Mouse (Mus musculus) T-helper 2 cell (primary cell): ENCODE data around the gene Dtnb.
"Not testable (repeated sequence)": the region's sequence is repeated elsewhere in the genome, so short reads cannot be mapped to it uniquely, and the experiment has no call there.

ENCODE experiments used
- in situ Hi-C: fragments of 300-600 bp; cut with MboI, MseI; formaldehyde crosslinking; loops from one replicate; pipeline ENCODE4 v1.15.1; 2025; ENCODE audit warnings: high pct_unique_total_duplicates

The Dtnb gene

GRCm38 (mm10) chr12:3660985-3661635, 88.9 kb downstream of the Dtnb start:
- in situ Hi-C loops = no loop called here

DNA sequence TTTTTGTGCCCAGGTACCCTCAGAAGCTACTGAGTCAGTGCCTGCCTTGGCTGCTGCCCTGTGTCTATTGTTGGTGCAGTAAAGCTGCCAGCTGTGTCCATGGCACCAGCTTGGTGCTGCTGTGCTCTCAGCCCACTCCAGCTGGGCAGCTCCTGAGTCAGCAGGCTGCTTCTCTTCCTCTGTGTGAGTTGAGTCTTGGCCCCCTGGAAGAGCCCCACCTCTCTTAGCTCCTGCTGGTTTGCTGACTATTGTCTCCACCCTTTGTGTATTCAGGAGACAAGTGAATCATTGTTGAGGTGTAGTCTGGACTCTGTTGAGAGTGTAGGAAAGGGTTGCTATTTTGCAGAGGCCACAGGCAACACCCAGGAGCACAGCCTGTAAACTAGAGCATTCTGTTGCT, 90.5 kb downstream of the Dtnb start:
- in situ Hi-C loops = no loop called here

DNA sequence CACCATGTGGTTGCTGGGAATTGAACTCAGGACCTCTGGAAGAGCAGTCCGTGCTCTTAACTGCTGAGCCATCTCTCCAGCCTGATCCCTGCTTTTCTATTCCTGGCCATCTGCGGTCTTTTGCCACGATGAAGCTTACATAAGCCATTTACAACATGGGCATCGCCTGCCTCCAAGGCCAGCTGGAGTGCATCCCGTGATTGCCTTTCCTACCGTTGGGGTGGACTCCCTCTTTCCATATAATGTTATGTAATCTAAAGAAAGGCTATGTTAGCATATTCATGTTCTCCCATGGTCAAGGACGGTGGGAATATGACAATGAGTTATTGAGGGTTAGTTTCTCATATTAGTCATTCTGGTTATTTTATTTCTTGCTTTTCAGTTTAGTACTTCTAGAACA, 91.2 kb downstream of the Dtnb start:
- in situ Hi-C loops = no loop called here

- in situ Hi-C loops = no loop called here
Observed at GRCm38 (mm10) chr12:3669971-3670381, 97.8 kb downstream of the Dtnb start.

DNA sequence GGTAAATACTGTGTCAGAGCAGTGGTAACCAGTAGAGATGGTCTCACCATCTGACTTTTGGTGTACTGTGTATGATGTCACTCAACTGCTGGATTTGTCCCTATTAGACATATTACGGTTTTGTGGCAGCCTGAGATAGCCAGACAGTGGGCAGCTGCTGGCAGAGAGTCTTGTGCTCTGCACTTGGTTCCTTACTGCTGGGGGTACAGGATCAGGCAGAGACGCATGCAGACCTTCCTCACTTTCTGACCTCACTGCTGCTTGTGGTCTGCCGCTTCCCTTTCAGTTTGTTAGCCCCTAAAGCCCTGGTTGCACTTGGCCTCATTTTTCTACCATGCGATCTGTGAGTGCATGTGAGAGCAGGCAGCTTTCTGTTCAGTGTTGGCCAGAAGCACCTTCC, 98.9 kb downstream of the Dtnb start:
- in situ Hi-C loops = no loop called here

DNA sequence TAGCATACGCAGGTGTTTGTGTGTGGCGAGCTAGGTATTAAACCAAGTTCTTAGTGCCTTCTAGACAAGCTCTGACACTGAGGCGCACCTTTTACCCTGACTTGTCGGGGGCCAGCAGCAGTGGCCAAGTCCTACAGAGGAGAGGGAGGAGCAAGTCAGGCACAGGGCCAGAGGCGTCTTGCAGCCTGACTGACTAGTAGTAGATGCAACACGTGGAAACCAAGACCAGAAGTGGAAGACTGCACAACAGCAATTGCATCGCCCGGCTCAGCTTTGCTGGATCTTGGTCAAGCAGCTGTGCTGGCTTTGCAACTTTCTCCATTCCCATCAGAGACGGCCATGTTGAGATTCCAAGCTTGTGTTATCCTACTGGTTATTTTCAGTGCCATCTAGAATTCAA, 100.6 kb downstream of the Dtnb start:
- in situ Hi-C loops = no loop called here

- in situ Hi-C loops = no loop called here
Observed at GRCm38 (mm10) chr12:3673886-3674285, 101.7 kb downstream of the Dtnb start.

DNA sequence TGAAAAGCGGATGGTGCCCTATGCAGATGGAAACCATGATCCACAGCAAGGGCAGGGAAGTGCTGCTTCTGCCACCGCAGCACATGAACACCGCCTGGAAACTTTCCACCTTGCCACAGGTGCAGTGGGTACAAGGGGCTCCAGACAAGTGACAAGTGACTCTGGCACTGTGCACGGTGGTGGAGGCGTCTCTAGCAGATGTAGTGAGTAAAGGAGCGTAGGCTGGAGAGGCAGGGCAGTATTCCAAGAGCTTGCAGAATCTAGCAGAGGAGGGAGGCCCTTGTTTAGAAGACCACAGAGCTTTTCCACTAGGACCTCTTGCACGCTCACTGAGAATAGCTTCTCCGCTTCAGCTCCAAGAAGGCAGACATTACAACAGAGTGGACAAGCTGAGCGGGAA, 102.7 kb downstream of the Dtnb start:
- in situ Hi-C loops = no loop called here

DNA sequence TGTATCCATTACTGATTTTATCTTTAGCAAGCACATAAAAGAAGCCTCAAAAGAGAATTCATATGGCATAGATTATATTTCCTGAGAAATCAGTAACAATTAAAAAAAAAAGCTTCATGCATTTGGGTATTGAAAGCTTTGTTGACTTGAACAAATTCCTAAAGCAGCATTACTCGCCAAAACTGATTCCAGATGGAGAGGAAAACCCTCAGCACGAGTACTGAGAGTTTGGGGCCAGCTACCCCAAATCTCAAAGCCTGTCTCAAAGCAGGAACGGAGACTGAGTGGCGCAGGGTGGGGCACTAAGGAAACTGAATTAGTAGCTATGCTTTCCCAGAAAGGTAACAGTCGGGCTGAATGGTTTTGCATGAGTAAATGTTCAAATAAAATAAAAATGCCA, 108.5 kb downstream of the Dtnb start:
- in situ Hi-C loops = no loop called here

DNA sequence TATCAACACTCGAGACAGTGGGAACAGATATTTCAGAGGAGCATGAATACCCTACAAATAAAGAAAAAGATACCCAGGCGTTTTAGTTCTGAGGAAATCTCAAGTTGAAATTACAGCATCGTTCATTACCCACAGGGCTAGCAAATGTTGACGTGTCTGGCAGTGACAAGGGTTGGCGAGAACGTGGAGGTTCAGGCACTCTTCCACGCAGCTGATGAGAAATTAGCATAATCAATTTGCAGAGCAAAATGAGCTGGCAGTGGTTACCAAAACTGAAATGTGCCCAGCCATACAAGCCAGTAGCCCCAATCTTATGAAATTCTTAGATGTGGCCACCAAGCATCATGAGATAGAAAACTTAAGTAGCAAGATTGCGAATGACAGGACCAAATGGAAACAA, 110.9 kb downstream of the Dtnb start:
- in situ Hi-C loops = no loop called here

DNA sequence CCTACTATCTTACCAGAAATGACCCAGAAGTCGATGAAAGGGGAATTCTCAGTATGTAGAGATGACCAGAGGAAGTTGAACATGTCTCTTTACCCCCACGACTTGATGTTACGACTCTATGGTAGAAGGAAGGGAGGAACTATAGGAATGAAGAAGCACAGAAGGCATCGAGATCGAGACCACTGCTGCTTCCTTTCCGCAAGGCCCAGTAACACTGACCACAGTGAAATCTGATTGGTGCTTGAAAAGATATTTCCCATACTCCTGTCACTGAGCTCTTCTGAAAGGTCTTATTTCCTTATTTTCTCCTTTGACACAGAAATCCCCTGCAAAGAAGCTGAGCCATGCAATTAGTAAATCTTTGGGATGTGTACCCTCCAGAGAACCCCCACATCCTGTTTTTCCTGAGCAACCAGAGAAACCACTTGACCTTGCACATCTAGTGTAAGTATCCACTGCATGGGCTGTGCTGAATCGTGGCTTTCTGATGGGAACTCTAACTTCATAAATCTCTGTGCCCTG, 114.3 kb downstream of the Dtnb start:
- in situ Hi-C loops = no loop called here

DNA sequence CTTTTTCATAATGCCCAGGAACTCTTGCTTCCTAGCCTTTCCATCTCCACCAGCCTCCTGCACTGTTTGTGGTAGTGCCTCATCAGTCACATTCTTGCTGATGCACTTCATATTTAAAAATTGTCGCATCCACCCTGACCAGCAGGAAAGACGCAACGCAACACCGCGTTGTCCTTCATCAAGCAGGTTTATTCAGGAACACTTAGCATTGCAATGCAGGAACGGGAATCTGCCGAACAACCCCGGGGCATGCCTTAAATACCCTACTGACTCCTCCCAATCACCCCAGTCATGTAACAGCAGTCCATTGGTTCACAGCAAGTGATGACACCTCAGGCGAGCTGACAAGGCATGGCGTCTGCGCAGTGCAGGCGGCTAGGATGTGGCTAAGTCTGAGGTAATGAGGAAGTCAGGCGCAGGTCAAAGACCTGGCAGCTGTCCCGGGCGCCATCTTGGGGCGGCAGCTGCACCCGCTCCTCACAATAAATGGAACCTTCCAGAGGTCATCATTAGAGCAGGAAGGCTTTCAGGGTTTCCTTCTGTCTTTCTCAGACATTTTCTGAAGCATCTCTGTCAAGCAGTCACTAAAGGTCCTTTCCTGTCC, 118.8 kb downstream of the Dtnb start:
- in situ Hi-C loops = not testable (repeated sequence)

DNA sequence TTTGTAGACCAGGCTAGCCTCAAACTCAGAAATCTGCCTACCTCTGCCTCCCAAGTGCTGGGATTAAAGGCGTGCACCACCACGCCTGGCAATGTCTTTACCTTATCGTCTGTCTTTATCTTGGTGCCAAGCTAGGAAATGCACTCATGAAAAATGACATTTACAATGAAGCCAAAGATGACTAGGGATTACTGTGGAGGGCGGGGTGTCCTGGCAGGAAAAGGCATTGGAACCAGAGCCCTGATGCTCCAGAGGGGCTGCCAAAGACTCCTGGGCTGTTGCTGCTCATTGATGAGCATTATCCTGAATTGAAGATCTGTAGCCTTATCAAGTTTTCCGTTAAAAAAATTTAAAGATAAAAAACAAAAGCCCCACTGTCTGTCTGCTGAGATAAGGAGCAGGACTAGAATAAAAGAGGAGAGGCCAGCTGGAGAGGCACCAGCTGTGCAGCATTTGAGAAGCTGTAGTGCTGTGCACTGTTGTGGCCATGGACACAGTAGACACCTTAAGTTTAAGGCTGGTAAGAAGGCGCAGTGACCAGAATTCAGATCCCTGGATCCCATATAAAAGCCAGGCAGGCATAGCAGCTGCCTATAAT, 120.7 kb downstream of the Dtnb start:
- in situ Hi-C loops = no loop called here

GRCm38 (mm10) chr12:3695741-3696501, 123.7 kb downstream of the Dtnb start:
- in situ Hi-C loops = no loop called here

GRCm38 (mm10) chr12:3700503-3700902, 128.3 kb downstream of the Dtnb start:
- in situ Hi-C loops = no loop called here

- in situ Hi-C loops = no loop called here
Observed at GRCm38 (mm10) chr12:3702903-3703302, 130.7 kb downstream of the Dtnb start.

DNA sequence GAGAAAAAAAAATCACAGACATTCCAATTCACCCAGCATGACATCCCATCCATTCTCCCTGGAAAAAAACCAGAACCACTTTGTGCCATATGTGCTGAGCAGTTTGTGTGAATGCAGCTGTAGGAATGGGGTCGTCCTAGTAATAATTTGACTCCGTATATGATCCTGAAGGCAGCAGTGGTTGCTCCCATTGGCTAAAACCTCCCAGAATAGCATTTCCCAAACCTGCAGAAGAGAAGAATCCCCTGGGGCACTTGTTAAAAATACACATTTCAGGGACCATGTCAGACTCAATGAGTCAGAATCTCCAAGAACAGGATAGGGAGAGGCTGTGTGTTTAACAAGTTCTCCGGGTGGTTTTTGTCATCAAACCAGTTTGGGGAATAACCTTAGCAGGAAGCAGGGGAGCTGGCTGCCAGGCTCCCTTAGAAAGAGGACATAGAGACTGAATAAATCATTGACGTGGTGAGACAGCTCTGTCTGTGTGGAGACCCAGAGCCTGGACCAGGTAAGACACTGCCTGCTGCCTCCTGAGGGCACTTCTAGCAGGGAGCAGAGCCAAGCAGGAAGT, 147.1 kb downstream of the Dtnb start:
- in situ Hi-C loops = no loop called here

DNA sequence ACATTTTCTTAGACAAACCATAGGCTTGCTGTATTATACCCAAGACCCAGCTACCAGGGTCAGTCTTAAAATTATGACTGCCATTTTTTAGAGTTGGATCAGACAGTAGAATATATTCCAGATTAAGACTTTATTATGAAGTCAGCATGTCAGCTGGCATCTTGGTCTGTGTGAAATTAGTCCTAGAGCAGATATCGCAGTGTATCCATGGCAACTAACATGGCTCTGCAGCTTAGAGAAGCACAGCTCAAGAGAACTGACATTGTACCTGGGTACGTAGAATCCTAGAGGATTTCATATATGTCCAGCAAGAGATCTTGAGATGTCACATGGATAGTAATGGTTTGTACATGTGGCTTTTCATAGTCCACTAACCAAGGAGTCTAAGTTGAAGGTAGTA, 148.3 kb downstream of the Dtnb start:
- in situ Hi-C loops = no loop called here

DNA sequence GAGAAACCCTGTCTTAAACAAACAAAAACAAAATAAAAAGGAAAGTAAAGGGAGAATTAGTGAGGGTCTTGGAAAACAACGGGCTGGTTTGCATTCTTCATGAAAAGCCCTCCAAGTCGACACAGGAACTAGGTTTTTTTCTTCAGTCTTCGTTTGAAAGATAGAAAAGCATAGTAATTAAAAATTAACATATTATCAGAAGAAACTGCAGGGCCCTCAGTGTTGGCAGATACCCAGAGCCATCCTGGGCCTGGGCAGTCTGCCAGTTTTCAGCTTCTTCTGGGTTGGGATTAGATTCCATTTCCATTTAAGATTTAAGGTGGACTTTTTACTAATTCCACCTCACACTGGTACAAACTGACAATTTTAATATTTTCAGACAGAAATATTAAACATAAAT, 151.6 kb downstream of the Dtnb start:
- in situ Hi-C loops = no loop called here

GRCm38 (mm10) chr12:3724822-3725370, 152.7 kb downstream of the Dtnb start:
- in situ Hi-C loops = no loop called here

DNA sequence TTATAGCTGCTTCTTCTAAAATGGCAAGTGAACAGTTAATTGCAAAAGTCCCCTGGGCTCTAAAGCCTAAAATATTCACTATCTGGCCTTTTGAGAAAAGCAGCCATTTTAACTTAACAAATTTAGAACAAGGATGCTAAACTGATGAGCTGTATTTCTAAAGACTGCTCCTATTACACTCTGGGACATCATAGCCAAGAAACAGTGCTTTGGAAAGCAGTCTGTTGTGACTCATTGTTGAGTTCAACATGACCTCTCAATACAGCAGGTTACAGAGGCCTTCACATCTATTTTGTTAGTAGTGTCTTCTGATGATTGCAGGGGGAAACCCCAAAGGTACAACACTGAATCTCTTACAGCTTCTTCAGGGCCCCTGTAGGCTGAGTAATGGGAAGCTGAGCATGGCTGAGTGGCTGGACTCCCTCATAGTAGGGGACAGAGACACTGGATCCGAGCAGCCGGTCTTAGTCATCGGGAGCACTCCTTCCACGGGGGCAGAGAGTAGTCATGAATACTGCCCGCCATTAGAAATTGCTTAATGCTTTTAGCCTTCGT, 157.4 kb downstream of the Dtnb start:
- in situ Hi-C loops = no loop called here
